Mouse (Mus musculus): ENCODE measurements around the gene Fam83b. TPM values are rescaled to one million over a fixed set of nuclear protein-coding genes. Genes with fewer than 3 reads are reported as not detected.

The Fam83b gene
- not detected for polyA plus RNA-seq (2017; shearing (Covaris generic))

GRCm38 (mm10) chr9:76566515-76567280, at the start of gene Fam83b:
Fam83b (minus strand) TSS chr9:76567116.

Other genes starting within 250 kb of the Fam83b start
- gene Hcrtr2, start 243.3 kb downstream of the Fam83b start, polyA plus RNA-seq (2017; shearing (Covaris generic)): not detected